Mouse (Mus musculus): ENCODE data around the gene Ovol1. TPM values are rescaled to one million over a fixed set of nuclear protein-coding genes. Genes with fewer than 3 reads are reported as not detected.

Ovol1 gene
- polyA plus RNA-seq, 1 experiment from 2014 or later = 0.06 TPM

DNA sequence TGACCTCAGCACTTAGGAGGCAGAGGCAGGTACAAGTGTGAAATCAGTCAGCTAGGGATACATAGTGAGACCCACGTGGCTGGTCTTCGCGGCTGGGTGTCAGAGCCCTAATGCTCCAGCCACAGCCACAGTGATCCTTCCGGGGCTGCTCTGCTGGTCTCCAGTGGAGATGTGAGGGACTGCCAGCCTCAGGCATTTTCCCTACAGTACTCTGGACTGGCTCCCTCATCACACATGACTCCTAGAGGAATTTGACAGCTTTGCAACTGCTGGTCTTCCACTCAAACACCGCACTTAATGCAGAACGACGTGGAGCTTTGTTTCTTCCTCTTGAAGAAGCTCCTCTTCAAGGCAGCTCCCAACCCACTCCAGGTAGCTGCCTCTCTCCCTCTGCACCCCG, 45.8 kb upstream of the Ovol1 start:
- no peak for ATAC-seq
- 85% methylated on average over 8 of the region's 8 CpGs for WGBS (ENCODE audit: insufficient replicate concordance)
- Histone ChIP-seq H3K9me3 (ENCODE audit: low read length) (no peaks in the 10 kb centered on the region), H3K4me2 (ENCODE audit: low read depth, low read length) (no peak overlapping the region), H3K4me3 (ENCODE audit: low read depth, low read length) (no peak overlapping the region), H3K27ac (ENCODE audit: low read depth) (no peak overlapping the region), H3K4me1 (ENCODE audit: insufficient read depth) (peaks cover 37% of the 10 kb centered on the region), H3K27me3 (ENCODE audit: insufficient read depth, low read length) (no peaks in the 10 kb centered on the region), H3K9ac (replicated peaks) (no peak overlapping the region), H3K36me3 (replicated peaks; ENCODE audit: insufficient read depth, low read length) (peaks cover 61% of the 10 kb centered on the region)
- TF ChIP-seq CTCF (IDR thresholded peaks at IDR 0.05; ENCODE audit: low read depth) (no peak), EP300 (IDR thresholded peaks at IDR 0.05; ENCODE audit: low read depth) (no peak)
- no peak for DNase-seq

DNA sequence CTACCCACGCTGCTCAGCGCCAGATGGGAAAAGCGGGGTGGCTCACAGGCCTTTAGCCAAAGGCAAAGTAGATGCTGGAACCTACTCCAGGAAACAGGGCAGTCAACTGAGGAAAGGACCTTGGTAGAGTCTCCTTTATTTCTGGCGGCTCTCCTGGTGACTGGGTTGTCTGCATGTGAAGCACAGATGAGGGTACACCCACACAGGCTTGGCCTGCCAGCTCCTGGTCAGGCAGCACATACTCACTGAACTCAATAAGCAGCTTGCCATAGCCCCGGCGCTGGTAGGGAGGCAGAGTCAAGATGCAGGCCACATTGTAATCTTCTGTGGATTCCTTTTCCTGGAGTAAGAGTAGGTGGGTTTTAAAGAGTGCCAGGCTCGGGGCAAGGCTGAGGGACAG, 44.7 kb upstream of the Ovol1 start:
- Histone ChIP-seq H3K9ac (replicated peaks) (no peak overlapping the region), H3K36me3 (replicated peaks; ENCODE audit: insufficient read depth, low read length) (peaks cover 61% of the 10 kb centered on the region), H3K4me1 (ENCODE audit: insufficient read depth) (peaks cover 29% of the 10 kb centered on the region), H3K4me3 (ENCODE audit: low read depth, low read length) (no peak overlapping the region), H3K4me2 (ENCODE audit: low read depth, low read length) (no peak overlapping the region), H3K9me3 (ENCODE audit: low read length) (no peaks in the 10 kb centered on the region), H3K27me3 (ENCODE audit: insufficient read depth, low read length) (no peaks in the 10 kb centered on the region), H3K27ac (ENCODE audit: low read depth) (no peak overlapping the region)
- DNase-seq (no peak), ATAC-seq (no peak)
- 90% methylated on average over 7 of the region's 7 CpGs for WGBS (ENCODE audit: insufficient replicate concordance)
- TF ChIP-seq EP300 (IDR thresholded peaks at IDR 0.05; ENCODE audit: low read depth) (no peak), CTCF (IDR thresholded peaks at IDR 0.05; ENCODE audit: low read depth) (no peak)

DNA sequence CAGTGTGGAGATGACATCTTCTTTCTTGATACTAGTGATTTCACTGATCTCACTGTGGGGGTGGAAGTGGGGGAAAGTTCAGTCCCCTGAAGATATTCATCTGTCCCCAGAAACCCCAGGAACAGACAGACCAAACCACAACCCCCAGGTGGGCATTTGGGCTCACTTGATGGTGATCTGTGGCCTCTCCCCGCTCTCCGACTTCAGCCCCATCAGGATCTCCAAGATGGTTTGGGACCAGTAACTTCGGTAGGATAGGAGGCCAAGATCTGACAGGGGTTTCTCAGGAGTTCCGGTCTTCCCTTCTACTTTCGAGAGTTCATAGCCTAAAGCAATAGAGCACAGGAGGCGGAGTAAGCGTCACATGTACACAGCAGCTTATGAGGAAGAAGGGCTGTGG, 43.2 kb upstream of the Ovol1 start:
- no peak for TF ChIP-seq EP300 (IDR thresholded peaks at IDR 0.05; ENCODE audit: low read depth)
- no peak for TF ChIP-seq CTCF (IDR thresholded peaks at IDR 0.05; ENCODE audit: low read depth)
- Histone ChIP-seq H3K9ac (replicated peaks) (no peak overlapping the region), H3K36me3 (replicated peaks; ENCODE audit: insufficient read depth, low read length) (peaks cover 59% of the 10 kb centered on the region), H3K4me3 (ENCODE audit: low read depth, low read length) (no peak overlapping the region), H3K27me3 (ENCODE audit: insufficient read depth, low read length) (no peaks in the 10 kb centered on the region), H3K27ac (ENCODE audit: low read depth) (0 out of 2 replicates have a peak overlapping the region, but pooled peaks have one; percentile 6), H3K4me2 (ENCODE audit: low read depth, low read length) (0 out of 2 replicates have a peak overlapping the region, but pooled peaks have one; percentile 99), H3K9me3 (ENCODE audit: low read length) (no peaks in the 10 kb centered on the region), H3K4me1 (ENCODE audit: insufficient read depth) (peaks cover 19% of the 10 kb centered on the region)
- DNase-seq = no peak
- ATAC-seq = no peak
- WGBS (ENCODE audit: insufficient replicate concordance) = 79% methylated on average over 7 of the region's 7 CpGs

DNA sequence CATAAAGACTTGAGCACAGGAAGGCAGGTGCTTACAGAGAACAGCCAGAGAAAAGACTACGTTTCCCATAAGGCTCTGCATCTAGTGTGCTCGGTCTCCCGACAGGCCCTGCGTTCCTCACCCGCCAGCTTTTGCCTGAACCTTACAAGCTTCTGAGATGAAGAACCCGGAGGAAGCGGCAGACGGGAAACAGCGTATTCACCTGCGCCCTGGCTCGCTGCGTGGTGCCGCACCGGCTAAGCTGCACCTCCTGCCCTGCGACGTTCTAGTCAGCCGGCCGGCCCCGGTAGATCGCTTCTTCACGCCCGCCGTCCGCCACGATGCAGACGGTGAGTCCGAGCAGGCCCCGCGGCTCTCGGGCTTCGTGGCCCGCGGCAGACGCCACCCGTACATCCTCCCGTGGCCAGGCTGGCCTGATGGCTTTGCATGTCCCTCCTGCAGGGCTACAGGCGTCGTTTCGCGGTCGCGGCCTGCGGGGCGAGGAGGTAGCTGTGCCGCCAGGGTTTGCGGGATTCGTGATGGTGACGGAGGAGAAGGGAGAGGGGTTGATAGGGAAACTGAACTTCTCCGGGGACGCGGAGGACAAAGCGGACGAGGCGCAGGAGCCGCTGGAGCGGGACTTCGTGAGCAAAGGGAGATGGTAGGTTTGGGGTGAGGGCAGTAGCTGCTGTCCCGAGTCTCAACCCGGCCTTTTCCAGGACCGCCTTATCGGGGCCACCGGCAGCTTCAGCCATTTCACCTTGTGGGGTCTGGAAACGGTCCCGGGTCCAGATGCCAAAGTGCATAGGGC, 41.5 kb upstream of the Ovol1 start, which contains the start of gene Rnaseh2c:
Gene Rnaseh2c (plus strand): TSS at position 122 of the 790 bp plus-strand sequence.
- Histone ChIP-seq H3K9me3 (ENCODE audit: low read length) (no peaks in the 10 kb centered on the region), H3K27me3 (ENCODE audit: insufficient read depth, low read length) (no peaks in the 10 kb centered on the region), H3K27ac (ENCODE audit: low read depth) (peak within 1 kb of the TSS; percentile 84), H3K4me2 (ENCODE audit: low read depth, low read length) (peak within 1 kb of the TSS; percentile 99), H3K36me3 (replicated peaks; ENCODE audit: insufficient read depth, low read length) (peaks cover 43% of the 10 kb centered on the region), H3K4me1 (ENCODE audit: insufficient read depth) (peaks cover 19% of the 10 kb centered on the region), H3K9ac (replicated peaks) (peak within 1 kb of the TSS; percentile 93), H3K4me3 (ENCODE audit: low read depth, low read length) (peak within 1 kb of the TSS; percentile 87)
- peak; percentile 83 for ATAC-seq
- peak; percentile 79 for DNase-seq
- TF ChIP-seq EP300 (IDR thresholded peaks at IDR 0.05; ENCODE audit: low read depth) (no peak), CTCF (IDR thresholded peaks at IDR 0.05; ENCODE audit: low read depth) (no peak)
- WGBS (ENCODE audit: insufficient replicate concordance) = 2% methylated on average over 64 of the region's 64 CpGs

DNA sequence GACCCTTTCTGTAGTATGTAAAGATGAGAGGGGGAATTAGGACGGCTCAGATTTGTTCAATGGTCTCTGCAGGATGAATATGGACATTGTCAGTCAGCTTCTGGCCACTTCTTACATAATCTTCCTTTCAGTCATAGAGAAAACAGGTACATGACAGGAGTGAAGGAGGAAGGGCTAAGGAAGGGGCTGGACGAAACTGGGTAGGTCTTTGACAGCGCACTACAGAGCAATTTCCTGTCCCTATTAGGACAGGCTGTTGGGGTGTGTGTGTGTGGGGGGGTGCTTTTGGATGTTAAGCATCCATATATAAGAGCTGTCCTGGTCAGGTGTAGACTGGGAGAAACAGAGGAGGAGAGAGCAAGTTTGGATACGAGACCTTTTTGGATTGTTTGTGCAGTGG, 38.8 kb upstream of the Ovol1 start:
- DNase-seq (no peak), ATAC-seq (no peak)
- Histone ChIP-seq H3K4me3 (ENCODE audit: low read depth, low read length) (no peak overlapping the region), H3K27me3 (ENCODE audit: insufficient read depth, low read length) (no peaks in the 10 kb centered on the region), H3K36me3 (replicated peaks; ENCODE audit: insufficient read depth, low read length) (peaks cover 16% of the 10 kb centered on the region), H3K9ac (replicated peaks) (no peak overlapping the region), H3K27ac (ENCODE audit: low read depth) (no peak overlapping the region), H3K4me1 (ENCODE audit: insufficient read depth) (peaks cover 19% of the 10 kb centered on the region), H3K4me2 (ENCODE audit: low read depth, low read length) (no peak overlapping the region), H3K9me3 (ENCODE audit: low read length) (no peaks in the 10 kb centered on the region)
- WGBS (ENCODE audit: insufficient replicate concordance) = 61% methylated on average over 4 of the region's 4 CpGs
- no peak for TF ChIP-seq EP300 (IDR thresholded peaks at IDR 0.05; ENCODE audit: low read depth)
- TF ChIP-seq CTCF (IDR thresholded peaks at IDR 0.05; ENCODE audit: low read depth) = no peak

DNA sequence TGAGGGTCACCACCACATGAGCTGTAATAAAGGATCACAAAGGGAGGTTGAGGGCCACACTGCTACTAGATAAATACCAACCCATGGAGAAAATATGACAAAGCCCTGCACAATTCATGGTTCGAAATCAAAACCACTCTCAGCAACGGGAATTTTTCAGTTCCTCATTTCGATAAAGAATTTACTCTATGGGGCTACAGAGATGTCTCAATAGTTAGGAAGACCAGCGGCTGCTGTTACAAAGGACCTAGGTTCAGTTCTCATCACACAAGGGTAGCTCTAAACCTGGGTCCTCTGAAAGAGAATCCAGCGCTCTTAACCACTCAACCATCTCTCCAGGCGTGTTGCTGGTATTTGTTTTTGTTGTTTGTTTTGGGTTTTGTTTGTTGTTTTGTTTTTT, 31.4 kb upstream of the Ovol1 start:
- Histone ChIP-seq H3K4me1 (ENCODE audit: insufficient read depth) (no peaks in the 10 kb centered on the region), H3K4me3 (ENCODE audit: low read depth, low read length) (no peak overlapping the region), H3K36me3 (replicated peaks; ENCODE audit: insufficient read depth, low read length) (no peaks in the 10 kb centered on the region), H3K4me2 (ENCODE audit: low read depth, low read length) (no peak overlapping the region), H3K27ac (ENCODE audit: low read depth) (no peak overlapping the region), H3K27me3 (ENCODE audit: insufficient read depth, low read length) (no peaks in the 10 kb centered on the region), H3K9me3 (ENCODE audit: low read length) (no peaks in the 10 kb centered on the region), H3K9ac (replicated peaks) (no peak overlapping the region)
- TF ChIP-seq CTCF (IDR thresholded peaks at IDR 0.05; ENCODE audit: low read depth) = no peak
- TF ChIP-seq EP300 (IDR thresholded peaks at IDR 0.05; ENCODE audit: low read depth) = no peak
- 56% methylated on average over 6 of the region's 6 CpGs for WGBS (ENCODE audit: insufficient replicate concordance)
- ATAC-seq = no peak
- DNase-seq = no peak

Measured in liver, postnatal 0 days (tissue).